Mouse (Mus musculus) hindbrain, postnatal 0 days (tissue): ENCODE results near the gene Psg19. TPM values are rescaled to one million over a fixed set of nuclear protein-coding genes. Genes with fewer than 3 reads are reported as not detected.
A peak's percentile ranks its signal among the peaks of the same experiment; 100 is the strongest.

ENCODE experiments used
- ATAC-seq: fragments of 200-750 bp; cut with Nextera tagmentation; 2 replicates; pipeline ENCODE4 v1.8.0; 2017; ENCODE audit warnings: mild to moderate bottlenecking, moderate TSS enrichment, moderate library complexity
- DNase-seq: peaks from one replicate; pipeline ENCODE4 v3.0.0-alpha.2; 2015; ENCODE audit warnings: low spot score
- H3K27ac ChIP-seq: fragments of 300-500 bp; sonication (generic); 2 replicates; pipeline ENCODE4 v1.5.1; 2014; ENCODE audit warnings: mild to moderate bottlenecking
- H3K27me3 ChIP-seq: fragments of 300-500 bp; sonication (generic); 2 replicates; pipeline ENCODE4 v1.6.1; 2014; ENCODE audit warnings: low read length, mixed read lengths; ENCODE audit not compliant: insufficient read depth
- H3K36me3 ChIP-seq: fragments of 300-500 bp; sonication (generic); 2 replicates; pipeline ENCODE4 v1.6.1; 2014; ENCODE audit warnings: low read length, mixed read lengths; ENCODE audit not compliant: insufficient read depth
- H3K4me1 ChIP-seq: fragments of 300-500 bp; sonication (generic); 2 replicates; pipeline ENCODE4 v1.6.1; 2014; ENCODE audit warnings: antibody characterized with exemption, low read length, mixed read lengths; ENCODE audit not compliant: insufficient read depth
- H3K4me2 ChIP-seq: fragments of 300-500 bp; sonication (generic); 2 replicates; pipeline ENCODE4 v1.6.1; 2014; ENCODE audit warnings: low read depth, mild to moderate bottlenecking, low read length, moderate library complexity, mixed read lengths
- H3K4me3 ChIP-seq: fragments of 300-500 bp; sonication (generic); 2 replicates; pipeline ENCODE4 v1.5.1; 2014; ENCODE audit warnings: low read length
- H3K9ac ChIP-seq: fragments of 300-500 bp; sonication (generic); replicated peaks from 2 replicates; pipeline ENCODE4 v1.6.1; 2014; ENCODE audit warnings: mild to moderate bottlenecking, low read length, moderate library complexity, mixed read lengths
- H3K9me3 ChIP-seq: fragments of 300-500 bp; sonication (generic); 2 replicates; pipeline ENCODE4 v1.6.1; 2016; ENCODE audit warnings: low read length, mixed read lengths
- CTCF ChIP-seq: IDR thresholded peaks from 2 replicates; pipeline ENCODE4 v1.5.1; 2016; ENCODE audit warnings: antibody characterized with exemption, control low read depth, low read depth
- WGBS: fragments of 180-500 bp; shearing (Covaris S2); extraction: QIAGEN DNeasy Blood & Tissue Kit; methylation state at CpG from one replicate; pipeline ENCODE4 v1.1.7; 2014; 5-methylcytosine and 5-hydroxymethylcytosine counted together
- polyA plus RNA-seq: library from polyadenylated mRNA; unstranded; fragments of >200 nt; fragmentation: Nextera tagmentation; extraction: Ambion mirVana; gene quantifications from 2 replicates; pipeline ENCODE4 v1.2.1, GENCODE M21; 2015
- total RNA-seq: library from RNA; depleted of rRNA; stranded (reverse); fragments of >200 nt; gene quantifications from 2 replicates; pipeline ENCODE4 v1.2.3, GENCODE M21; 2014; rRNA removed

Psg19 gene
- total and polyA plus RNA-seq, 2 experiments from 2014 or later: not detected

- DNase-seq: no peak
- Histone ChIP-seq H3K4me3 (peak overlapping the region; percentile 21), H3K27me3 (peaks cover 11% of the 10 kb centered on the region; the same call in 1 of the 2 replicates), H3K9me3 (no peaks in the 10 kb centered on the region), H3K9ac (peak overlapping the region; percentile 33; the same call in 1 of the 2 replicates), H3K27ac (no peak overlapping the region; the same call in 1 of the 2 replicates), H3K4me2 (peak overlapping the region; percentile 49), H3K4me1 (no peaks in the 10 kb centered on the region), H3K36me3 (no peaks in the 10 kb centered on the region)
- WGBS: 8% methylated on average over 20 of the region's 20 CpGs
- TF ChIP-seq CTCF: no peak
- ATAC-seq: peak; percentile 49; the same call in 1 of the 2 replicates
Observed at GRCm38 (mm10) chr7:18746189-18746860, 52.0 kb downstream of the Psg19 start.

Other genes starting within 250 kb of the Psg19 start
- not detected in 2 replicates for gene Psg27, start 231.2 kb downstream of the Psg19 start, total RNA-seq
- gene Psg27, start 231.2 kb downstream of the Psg19 start, polyA plus RNA-seq: not detected in 2 replicates
- not detected in 2 replicates for gene Psg23, start 182.0 kb downstream of the Psg19 start, total RNA-seq
- gene Psg23, start 182.0 kb downstream of the Psg19 start, polyA plus RNA-seq: not detected in 2 replicates
- not detected in 2 replicates for gene Psg21, start 141.8 kb downstream of the Psg19 start, total RNA-seq
- not detected in 2 replicates for gene Psg21, start 141.8 kb downstream of the Psg19 start, polyA plus RNA-seq
- gene Psg20, start 112.3 kb downstream of the Psg19 start, total RNA-seq: not detected in 2 replicates
- gene Psg20, start 112.3 kb downstream of the Psg19 start, polyA plus RNA-seq: not detected in 2 replicates
- gene Psg22, start 80.4 kb downstream of the Psg19 start, total RNA-seq: not detected in 2 replicates
- gene Psg22, start 80.4 kb downstream of the Psg19 start, polyA plus RNA-seq: not detected in 2 replicates
- gene Psg17, start 23.1 kb upstream of the Psg19 start, total RNA-seq: not detected in 2 replicates
- gene Psg17, start 23.1 kb upstream of the Psg19 start, polyA plus RNA-seq: not detected in 2 replicates
- 1.1 and 1.5 TPM in 2 replicates for gene Mill2, start 41.4 kb upstream of the Psg19 start, total RNA-seq
- 0.72 and 0.79 TPM in 2 replicates for gene Mill2, start 41.4 kb upstream of the Psg19 start, polyA plus RNA-seq
- 29.7 and 30.2 TPM in 2 replicates for gene Pglyrp1, start 72.8 kb upstream of the Psg19 start, total RNA-seq
- gene Pglyrp1, start 72.8 kb upstream of the Psg19 start, polyA plus RNA-seq: 29.1 and 30.0 TPM in 2 replicates
- 22.0 and 31.5 TPM in 2 replicates for gene Ccdc61, start 111.9 kb upstream of the Psg19 start, total RNA-seq
- 32.9 and 35.2 TPM in 2 replicates for gene Ccdc61, start 111.9 kb upstream of the Psg19 start, polyA plus RNA-seq
- gene Nova2, start 127.4 kb upstream of the Psg19 start, total RNA-seq: 18.3 and 19.8 TPM in 2 replicates
- gene Nova2, start 127.4 kb upstream of the Psg19 start, polyA plus RNA-seq: 9.2 and 9.7 TPM in 2 replicates
- 1.3 and 2.6 TPM in 2 replicates for gene Nanos2, start 188.9 kb upstream of the Psg19 start, total RNA-seq
- 1.6 TPM in 2 replicates for gene Nanos2, start 188.9 kb upstream of the Psg19 start, polyA plus RNA-seq
- gene Mypop, start 192.7 kb upstream of the Psg19 start, total RNA-seq: 22.5 and 26.1 TPM in 2 replicates
- 5.6 and 6.0 TPM in 2 replicates for gene Mypop, start 192.7 kb upstream of the Psg19 start, polyA plus RNA-seq
- gene Irf2bp1, start 205.5 kb upstream of the Psg19 start, total RNA-seq: 128 and 140 TPM in 2 replicates
- gene Irf2bp1, start 205.5 kb upstream of the Psg19 start, polyA plus RNA-seq: 20.0 and 22.4 TPM in 2 replicates
- not detected in 2 replicates for gene Foxa3, start 225.0 kb upstream of the Psg19 start, total RNA-seq
- gene Foxa3, start 225.0 kb upstream of the Psg19 start, polyA plus RNA-seq: not detected in 2 replicates
- gene Sympk, start 225.9 kb upstream of the Psg19 start, total RNA-seq: 85.4 and 88.0 TPM in 2 replicates
- gene Sympk, start 225.9 kb upstream of the Psg19 start, polyA plus RNA-seq: 19.2 TPM in 2 replicates